Mouse (Mus musculus) midbrain, embryonic 10.5 days (tissue): ENCODE measurements around the gene Sema4b. TPM values are rescaled to one million over a fixed set of nuclear protein-coding genes. Genes with fewer than 3 reads are reported as not detected.

Experiments
- DNase-seq: peaks from one replicate; pipeline ENCODE4 v3.0.0-alpha.2; 2017; ENCODE audit warnings: low spot score
- H3K27ac ChIP-seq: fragments of 300-500 bp; sonication (generic); replicated peaks from 2 replicates; pipeline ENCODE4 v1.5.1; 2016; ENCODE audit warnings: mild to moderate bottlenecking
- H3K27me3 ChIP-seq: fragments of 300-500 bp; sonication (generic); 2 replicates; pipeline ENCODE4 v1.6.1; 2016; ENCODE audit warnings: low read depth, mild to moderate bottlenecking; ENCODE audit not compliant: poor library complexity, severe bottlenecking
- H3K36me3 ChIP-seq: fragments of 300-500 bp; sonication (generic); 2 replicates; pipeline ENCODE4 v1.6.1; 2016; ENCODE audit warnings: mild to moderate bottlenecking, moderate library complexity
- H3K4me1 ChIP-seq: fragments of 300-500 bp; sonication (generic); 2 replicates; pipeline ENCODE4 v1.6.1; 2016
- H3K4me3 ChIP-seq: fragments of 300-500 bp; sonication (generic); 2 replicates; pipeline ENCODE4 v1.5.1; 2016; ENCODE audit warnings: mild to moderate bottlenecking, moderate library complexity
- H3K9me3 ChIP-seq: fragments of 300-500 bp; sonication (generic); replicated peaks from 2 replicates; pipeline ENCODE4 v1.6.1; 2016; ENCODE audit warnings: mild to moderate bottlenecking
- WGBS: fragments of 180-500 bp; shearing (Covaris S2); methylation state at CpG from one replicate; pipeline ENCODE4 v1.1.7; 2016; 5-methylcytosine and 5-hydroxymethylcytosine counted together
- polyA plus RNA-seq: library from polyadenylated mRNA; unstranded; fragments of >200 nt; fragmentation: Nextera tagmentation; extraction: Ambion mirVana; gene quantifications from 2 replicates; pipeline ENCODE4 v1.2.1, GENCODE M21; 2016

Gene Sema4b
- polyA plus RNA-seq, 1 experiment from 2014 or later: 12.6 TPM

GRCm38 (mm10) chr7:80273456-80273855 lies 86.8 kb downstream of the Sema4b start:
- Histone ChIP-seq H3K4me3 (no peak overlapping the region), H3K36me3 (peaks cover 60% of the 10 kb centered on the region), H3K27ac (no peak overlapping the region), H3K4me1 (peaks cover 21% of the 10 kb centered on the region), H3K9me3 (peaks cover 22% of the 10 kb centered on the region), H3K27me3 (no peaks in the 10 kb centered on the region)
- 94% methylated on average over 2 of the region's 2 CpGs for WGBS
- no peak for DNase-seq

Other genes starting within 250 kb of the Sema4b start
- gene Zfp710, start 162.0 kb upstream of the Sema4b start, polyA plus RNA-seq: 32.7 and 34.2 TPM in 2 replicates
- 428 and 429 TPM in 2 replicates for gene Idh2, start 71.4 kb upstream of the Sema4b start, polyA plus RNA-seq
- gene Cib1, start 46.0 kb downstream of the Sema4b start, polyA plus RNA-seq: 63.3 and 77.6 TPM in 2 replicates
- gene Gdpgp1, start 46.0 kb downstream of the Sema4b start, polyA plus RNA-seq: 5.6 and 6.3 TPM in 2 replicates
- gene Ttll13, start 59.5 kb downstream of the Sema4b start, polyA plus RNA-seq: 0.68 and 0.94 TPM in 2 replicates
- 44.8 and 48.9 TPM in 2 replicates for gene Ngrn, start 74.4 kb downstream of the Sema4b start, polyA plus RNA-seq
- gene Vps33b, start 82.8 kb downstream of the Sema4b start, polyA plus RNA-seq: 16.6 and 19.9 TPM in 2 replicates
- 253 and 279 TPM in 2 replicates for gene Prc1, start 107.6 kb downstream of the Sema4b start, polyA plus RNA-seq
- 12.6 and 13.4 TPM in 2 replicates for gene Rccd1, start 137.6 kb downstream of the Sema4b start, polyA plus RNA-seq
- 42.3 and 46.7 TPM in 2 replicates for gene Unc45a, start 154.2 kb downstream of the Sema4b start, polyA plus RNA-seq
- gene Hddc3, start 156.3 kb downstream of the Sema4b start, polyA plus RNA-seq: 24.8 and 24.9 TPM in 2 replicates
- gene Man2a2, start 184.5 kb downstream of the Sema4b start, polyA plus RNA-seq: 15.7 and 18.4 TPM in 2 replicates
- gene Fes, start 201.1 kb downstream of the Sema4b start, polyA plus RNA-seq: 9.1 and 11.8 TPM in 2 replicates
- 3.0 and 3.9 TPM in 2 replicates for gene Furin, start 218.6 kb downstream of the Sema4b start, polyA plus RNA-seq